Mouse (Mus musculus) liver, postnatal 0 days (tissue): ENCODE results near the gene Gm10282.

Experiments used
- CTCF ChIP-seq: sonication (generic); IDR thresholded peaks from 2 replicates; pipeline ENCODE4 v1.5.1; 2016; ENCODE audit warnings: antibody characterized with exemption, low read depth
- EP300 ChIP-seq: IDR thresholded peaks from 2 replicates; pipeline ENCODE4 v1.6.1; 2016; ENCODE audit warnings: antibody characterized with exemption, low read depth, mild to moderate bottlenecking

DNA sequence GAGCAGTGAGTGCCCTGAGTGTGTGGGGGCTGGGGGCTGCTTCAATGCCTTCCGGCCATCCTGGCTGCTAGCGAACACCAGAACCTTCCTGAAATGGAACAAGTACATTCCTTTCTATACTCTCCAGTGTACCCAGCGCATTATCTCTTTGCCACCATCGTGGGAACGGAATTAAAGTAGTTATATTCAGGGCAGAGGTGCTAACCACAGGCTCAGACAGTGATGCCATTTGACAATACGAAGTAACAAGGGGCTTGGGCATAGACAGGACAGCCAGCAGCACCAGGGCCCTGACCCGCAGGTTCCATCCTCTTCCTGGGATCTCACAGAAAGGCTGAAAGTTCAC is 48.6 kb upstream of the Gm10282 start:
- no peak for TF ChIP-seq CTCF
- TF ChIP-seq EP300: no peak
